23 mouse cellular contexts compared by ENCODE assay signal in genomic region chr2:163865311-163865710, GRCm38 (mm10). TPM values are rescaled to one million over a fixed set of nuclear protein-coding genes. Genes with fewer than 3 reads are reported as not detected.
DNase-seq lines count a peak whose midpoint lies in the region; ATAC-seq lines count a peak whose summit lies in the region.
"Had no signal": no experiment of that assay in that cellular context is flagged by ENCODE, and none has a peak within 500 bp of the region (broad histone marks: within the 10 kb centered on the region; RNA-seq: fewer than 3 reads in every experiment).

No protein-coding gene starts in this region.

- 0 out of 2 replicates have a peak, but pooled peaks cover 3% of the 10 kb centered on the region for H3K36me3 ChIP-seq in midbrain, embryonic 14.5 days (ENCODE audit: control insufficient read depth, insufficient read depth, low read length)
- no peaks in the 10 kb centered on the region for H3K36me3 ChIP-seq in forebrain, embryonic 15.5 days
- H3K36me3 ChIP-seq: embryonic facial prominence, embryonic 10.5 days; heart, embryonic 15.5 days; intestine, embryonic 15.5 days had no signal

- 0 out of 2 replicates have a peak, but pooled peaks cover 3% of the 10 kb centered on the region for H3K4me1 ChIP-seq in midbrain, embryonic 14.5 days (ENCODE audit: control insufficient read depth, insufficient read depth, low read length)
- peaks cover 9% of the 10 kb centered on the region for H3K4me1 ChIP-seq in forebrain, embryonic 15.5 days
- H3K4me1 ChIP-seq: heart, embryonic 15.5 days; intestine, embryonic 15.5 days had no signal

- H3K9ac ChIP-seq in midbrain, embryonic 14.5 days (replicated peaks; ENCODE audit: low read length), result no peak overlapping the region
- no peak overlapping the region for H3K9ac ChIP-seq in forebrain, embryonic 15.5 days (replicated peaks)
- H3K9ac ChIP-seq: forebrain, embryonic 13.5 days; heart, embryonic 15.5 days; hindbrain, embryonic 13.5 days; intestine, embryonic 15.5 days had no signal

- DNase-seq in cerebellum, adult 11-12 months, result peak; percentile 58
- no peak for DNase-seq in cerebellum, postnatal 4 days (ENCODE audit: low spot score in 2 of 2)
- peak; percentile 54 for DNase-seq in cerebellum, adult 8-10 months
- DNase-seq in cerebellum, postnatal 14 days, result peak; percentile 78 to 80
- DNase-seq in midbrain, embryonic 14.5 days, result no peak
- no peak for DNase-seq in B cell, adult 2 months
- DNase-seq: adrenal gland, postnatal 14 days; gastrocnemius, adult 2 months; gastrocnemius, postnatal 25 days; heart, adult 2 months; heart, postnatal 14 days; kidney, adult 18-20 months had no signal

- no peaks in the 10 kb centered on the region for H3K27me3 ChIP-seq in midbrain, embryonic 14.5 days (ENCODE audit: control insufficient read depth, insufficient read depth, low read length)
- H3K27me3 ChIP-seq in forebrain, embryonic 15.5 days, result peaks cover 6% of the 10 kb centered on the region; the same call in 1 of the 2 replicates
- H3K27me3 ChIP-seq: intestine, embryonic 15.5 days had no signal

- ATAC-seq in midbrain, embryonic 14.5 days (ENCODE audit: low FRiP score, low TSS enrichment), result no peak
- ATAC-seq in forebrain, embryonic 15.5 days (replicated peaks), result no peak
- ATAC-seq: activated CD4-positive, CD25-positive, alpha-beta regulatory T cell, adult 4 months; forebrain, embryonic 13.5 days; hindbrain, postnatal 0 days; intestine, embryonic 15.5 days; Patski had no signal

- 95% methylated on average over 5 of the region's 5 CpGs for WGBS in midbrain, embryonic 14.5 days
- 91% methylated on average over 5 of the region's 5 CpGs for WGBS in forebrain, embryonic 15.5 days

- no peak overlapping the region for H3K4me2 ChIP-seq in midbrain, embryonic 14.5 days (ENCODE audit: low read length)
- H3K4me2 ChIP-seq in forebrain, embryonic 15.5 days (replicated peaks), result no peak overlapping the region
- H3K4me2 ChIP-seq: forebrain, embryonic 13.5 days; heart, embryonic 11.5 days; heart, embryonic 15.5 days; hindbrain, embryonic 13.5 days; intestine, embryonic 15.5 days had no signal

- no peak overlapping the region for H3K27ac ChIP-seq in midbrain, embryonic 14.5 days (replicated peaks; ENCODE audit: low read depth, low read length)
- H3K27ac ChIP-seq in forebrain, embryonic 15.5 days (replicated peaks), result no peak overlapping the region
- H3K27ac ChIP-seq: embryonic facial prominence, embryonic 10.5 days; forebrain, embryonic 13.5 days; gastrocnemius, adult 2 months; heart, adult 2 months; heart, embryonic 15.5 days; hindbrain, embryonic 13.5 days; hindbrain, postnatal 0 days; intestine, embryonic 15.5 days had no signal

- H3K9me3 ChIP-seq in midbrain, embryonic 14.5 days (ENCODE audit: control insufficient read depth, low read length), result no peaks in the 10 kb centered on the region
- no peaks in the 10 kb centered on the region for H3K9me3 ChIP-seq in forebrain, embryonic 15.5 days
- H3K9me3 ChIP-seq: embryonic facial prominence, embryonic 10.5 days; forebrain, embryonic 13.5 days; heart, embryonic 15.5 days; hindbrain, embryonic 13.5 days; intestine, embryonic 15.5 days had no signal

- H3K4me3 ChIP-seq in midbrain, embryonic 14.5 days (replicated peaks; ENCODE audit: low read depth, low read length), result no peak overlapping the region
- H3K4me3 ChIP-seq in forebrain, embryonic 15.5 days, result no peak overlapping the region
- H3K4me3 ChIP-seq: embryonic facial prominence, embryonic 10.5 days; forebrain, embryonic 13.5 days; gastrocnemius, adult 2 months; heart, adult 2 months; heart, embryonic 15.5 days; hindbrain, embryonic 13.5 days; intestine, embryonic 15.5 days had no signal

RNA-seq across cellular contexts. Expression of gene Kcnk15, which starts 11.9 kb away (rescaled TPM):
- not detected in 2 replicates for polyA plus RNA-seq in midbrain, embryonic 14.5 days (2014; fragmentation: Nextera tagmentation; extraction: Ambion mirVana)
- polyA plus RNA-seq in forebrain, embryonic 15.5 days (2015; fragmentation: Nextera tagmentation; extraction: Ambion mirVana), result not detected in 2 replicates
- polyA plus RNA-seq: activated CD4-positive, CD25-positive, alpha-beta regulatory T cell, adult 4 months; embryonic facial prominence, embryonic 10.5 days; embryonic facial prominence, embryonic 14.5 days; forebrain, embryonic 13.5 days; heart, adult 2 months; heart, embryonic 11.5 days; heart, embryonic 15.5 days; hindbrain, embryonic 13.5 days; intestine, embryonic 15.5 days; Patski had no signal

RNA-seq across cellular contexts. Expression of gene Ccn5, which starts 44.6 kb away (rescaled TPM):
- 0.57 and 0.70 TPM in 2 replicates for polyA plus RNA-seq in midbrain, embryonic 14.5 days (2014; fragmentation: Nextera tagmentation; extraction: Ambion mirVana)
- 0.14 and 0.25 TPM in 2 replicates for polyA plus RNA-seq in forebrain, embryonic 15.5 days (2015; fragmentation: Nextera tagmentation; extraction: Ambion mirVana)
- polyA plus RNA-seq: activated CD4-positive, CD25-positive, alpha-beta regulatory T cell, adult 4 months had no signal

RNA-seq across cellular contexts. Expression of gene Rims4, which starts 53.2 kb away (rescaled TPM):
- 6.2 and 11.8 TPM in 2 replicates for polyA plus RNA-seq in midbrain, embryonic 14.5 days (2014; fragmentation: Nextera tagmentation; extraction: Ambion mirVana)
- polyA plus RNA-seq in forebrain, embryonic 15.5 days (2015; fragmentation: Nextera tagmentation; extraction: Ambion mirVana), result 7.3 and 7.7 TPM in 2 replicates
- polyA plus RNA-seq: activated CD4-positive, CD25-positive, alpha-beta regulatory T cell, adult 4 months; Patski had no signal

Comparison
In these comparisons a context has a peak if more than half of its experiments do, and no peak if none do; other contexts are left out.
1. DNase-seq: peak in cerebellum, adult 11-12 months (single experiment), cerebellum, adult 8-10 months (single experiment) and cerebellum, postnatal 14 days (2 of 2); none in cerebellum, postnatal 4 days (0 of 2), midbrain, embryonic 14.5 days (single experiment) and B cell, adult 2 months (0 of 2).